Mouse (Mus musculus) thymus, postnatal 0 days (tissue): ENCODE measurements around the gene Ccl21b. TPM values are rescaled to one million over a fixed set of nuclear protein-coding genes. Genes with fewer than 3 reads are reported as not detected.
"Not testable (repeated sequence)": the region's sequence is repeated elsewhere in the genome, so short reads cannot be mapped to it uniquely, and the experiment has no call there.

ENCODE experiments used
- DNase-seq: peaks from one replicate; pipeline ENCODE4 v3.0.0-alpha.2; 2015; ENCODE audit warnings: low spot score
- polyA plus RNA-seq: library from polyadenylated mRNA; unstranded; fragments of >200 nt; fragmentation: Nextera tagmentation; extraction: Ambion mirVana; gene quantifications from 2 replicates; pipeline ENCODE4 v1.2.1, GENCODE M21; 2015

The Ccl21b gene
- not detected in 2 replicates for polyA plus RNA-seq

- not testable (repeated sequence) for DNase-seq
Measured at GRCm38 (mm10) chr4:42255467-42255866, at the start of gene Ccl21b. Gene Ccl21b, plus strand, starts transcription at chr4:42255767.

- DNase-seq, result not testable (repeated sequence)
Measured at GRCm38 (mm10) chr4:42240339-42240738, 15.2 kb upstream of the Ccl21b start, which contains the start of gene Gm10600. Gene Gm10600, plus strand, starts transcription at chr4:42240639.

GRCm38 (mm10) chr4:42293967-42294366 is 38.4 kb downstream of the Ccl21b start, which contains the start of gene Gm21953:
Gene Gm21953, plus strand, starts transcription at chr4:42294267.
- DNase-seq, result not testable (repeated sequence)

Other genes with a start within 250 kb of the Ccl21b start
- not detected in 2 replicates for gene Gm21093, start 221.0 kb upstream of the Ccl21b start, polyA plus RNA-seq
- gene Gm3893, start 164.6 kb upstream of the Ccl21b start, polyA plus RNA-seq, result not detected in 2 replicates
- 9.7 and 13.6 TPM in 2 replicates for gene Gm13304, start 140.9 kb upstream of the Ccl21b start, polyA plus RNA-seq
- 13.1 TPM in 1 of 2 replicates, not detected in the other for gene Gm13306, start 102.3 kb upstream of the Ccl21b start, polyA plus RNA-seq
- gene Gm13305, start 87.2 kb upstream of the Ccl21b start, polyA plus RNA-seq, result 23.3 and 23.5 TPM in 2 replicates
- gene Gm10600, start 15.1 kb upstream of the Ccl21b start, polyA plus RNA-seq, result not detected in 2 replicates
- not detected in 2 replicates for gene Gm21953, start 38.5 kb downstream of the Ccl21b start, polyA plus RNA-seq
- 0.04 and 0.06 TPM in 2 replicates for gene Fam205a3, start 62.6 kb downstream of the Ccl21b start, polyA plus RNA-seq
- not detected in 2 replicates for gene Gm21586, start 183.6 kb downstream of the Ccl21b start, polyA plus RNA-seq
- gene Gm2163, start 211.0 kb downstream of the Ccl21b start, polyA plus RNA-seq, result not detected in 2 replicates